Mouse (Mus musculus): Measurements from ENCODE around the gene Pbld2. TPM values are rescaled to one million over a fixed set of nuclear protein-coding genes. Genes with fewer than 3 reads are reported as not detected.

Gene Pbld2
- polyA plus RNA-seq, 1 experiment from 2014 or later: 0.55 TPM

GRCm38 (mm10) chr10:63099941-63100562 is 75.9 kb downstream of the Pbld2 start:
- H3K27ac ChIP-seq (replicated peaks): no peak overlapping the region
- H3K36me3 ChIP-seq: no peaks in the 10 kb centered on the region
- ATAC-seq (ENCODE audit: extremely low read depth, insufficient number of reproducible peaks, low FRiP score, low TSS enrichment): peak; percentile 51; the same call in 1 of the 2 replicates
- H3K9me3 ChIP-seq: no peaks in the 10 kb centered on the region
- peak overlapping the region; percentile 97 for H3K4me2 ChIP-seq
- H3K4me3 ChIP-seq: peak overlapping the region; percentile 67
- H3K4me1 ChIP-seq: peaks cover 11% of the 10 kb centered on the region
- peak overlapping the region; percentile 81 for H3K9ac ChIP-seq
- H3K27me3 ChIP-seq (replicated peaks): peaks cover 53% of the 10 kb centered on the region
- under 1% methylated on average over 62 of the region's 62 CpGs for WGBS

- peaks cover 11% of the 10 kb centered on the region for H3K4me1 ChIP-seq
- H3K36me3 ChIP-seq: no peaks in the 10 kb centered on the region
- peak overlapping the region; percentile 97 for H3K4me2 ChIP-seq
- WGBS: 22% methylated on average over 9 of the region's 9 CpGs
- no peak overlapping the region for H3K27ac ChIP-seq (replicated peaks)
- ATAC-seq (ENCODE audit: extremely low read depth, insufficient number of reproducible peaks, low FRiP score, low TSS enrichment): no peak
- peaks cover 50% of the 10 kb centered on the region for H3K27me3 ChIP-seq (replicated peaks)
- H3K9ac ChIP-seq: peak overlapping the region; percentile 81
- H3K9me3 ChIP-seq: no peaks in the 10 kb centered on the region
- peak overlapping the region; percentile 67 for H3K4me3 ChIP-seq
Measured at GRCm38 (mm10) chr10:63100657-63101056, 76.5 kb downstream of the Pbld2 start.

Other genes starting within 250 kb of the Pbld2 start
- gene Ccar1, start 232.0 kb upstream of the Pbld2 start, polyA plus RNA-seq (2015; fragmentation: Nextera tagmentation; extraction: Ambion mirVana): 75.3 and 87.0 TPM in 2 replicates
- 21.8 and 24.0 TPM in 2 replicates for gene Tet1, start 115.3 kb upstream of the Pbld2 start, polyA plus RNA-seq (2015; fragmentation: Nextera tagmentation; extraction: Ambion mirVana)
- gene Slc25a16, start 103.7 kb upstream of the Pbld2 start, polyA plus RNA-seq (2015; fragmentation: Nextera tagmentation; extraction: Ambion mirVana): 11.5 and 11.7 TPM in 2 replicates
- 15.4 and 16.2 TPM in 2 replicates for gene Dna2, start 77.3 kb upstream of the Pbld2 start, polyA plus RNA-seq (2015; fragmentation: Nextera tagmentation; extraction: Ambion mirVana)
- gene Rufy2, start 44.1 kb upstream of the Pbld2 start, polyA plus RNA-seq (2015; fragmentation: Nextera tagmentation; extraction: Ambion mirVana): 11.1 and 14.5 TPM in 2 replicates
- gene Hnrnph3, start 98 bp upstream of the Pbld2 start, polyA plus RNA-seq (2015; fragmentation: Nextera tagmentation; extraction: Ambion mirVana): 60.1 and 69.6 TPM in 2 replicates
- 0.33 and 0.61 TPM in 2 replicates for gene Pbld1, start 35.8 kb downstream of the Pbld2 start, polyA plus RNA-seq (2015; fragmentation: Nextera tagmentation; extraction: Ambion mirVana)
- gene Atoh7, start 75.3 kb downstream of the Pbld2 start, polyA plus RNA-seq (2015; fragmentation: Nextera tagmentation; extraction: Ambion mirVana): not detected in 2 replicates
- gene Mypn, start 179.6 kb downstream of the Pbld2 start, polyA plus RNA-seq (2015; fragmentation: Nextera tagmentation; extraction: Ambion mirVana): 4.7 and 5.3 TPM in 2 replicates
- gene Herc4, start 219.5 kb downstream of the Pbld2 start, polyA plus RNA-seq (2015; fragmentation: Nextera tagmentation; extraction: Ambion mirVana): 25.7 and 27.1 TPM in 2 replicates